Mouse (Mus musculus): Measurements from ENCODE around the gene Hsd11b1.

Hsd11b1 gene

GRCm38 (mm10) chr1:193242238-193242637 is 21.6 kb downstream of the Hsd11b1 start:
- peak; percentile 83 for DNase-seq

DNA sequence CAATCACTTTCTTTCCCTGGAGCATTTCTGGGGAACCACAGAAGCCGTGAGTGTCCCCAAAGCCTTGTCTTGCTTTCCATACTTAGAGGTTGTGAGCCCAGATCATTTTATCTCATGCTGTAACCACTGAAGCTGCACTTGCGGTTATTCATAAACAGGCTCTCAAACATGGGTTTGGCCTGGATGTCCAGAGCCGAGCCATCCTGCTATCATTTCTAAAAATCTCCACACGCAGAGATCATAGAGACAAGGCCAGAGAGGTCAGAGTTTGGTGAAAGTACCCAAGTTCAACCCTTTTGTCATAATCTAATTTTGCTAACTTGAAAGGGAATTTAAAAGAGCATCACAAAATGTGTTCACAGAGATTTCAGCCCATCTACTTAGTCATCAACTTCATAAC is 22.4 kb downstream of the Hsd11b1 start:
- no peak for DNase-seq

DNA sequence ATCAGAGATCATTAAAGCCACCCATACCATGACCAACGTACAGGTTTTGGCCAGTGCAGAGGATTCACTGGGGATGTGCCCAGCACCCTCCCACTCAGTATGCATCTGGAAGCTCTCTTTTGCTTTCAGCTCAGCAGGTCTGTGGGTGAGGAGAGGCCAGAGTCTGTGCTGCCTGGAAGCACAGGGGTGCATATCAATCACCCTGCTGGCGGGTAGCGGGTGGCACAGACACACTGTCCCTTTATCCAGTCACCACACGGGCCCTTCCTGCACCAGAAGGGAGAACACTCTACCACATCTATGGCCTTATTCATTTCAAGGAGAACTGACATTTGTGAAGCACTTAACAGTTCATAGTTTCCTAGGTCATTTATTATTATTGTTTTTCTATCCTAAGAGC is 25.4 kb downstream of the Hsd11b1 start:
- no peak for DNase-seq

DNA sequence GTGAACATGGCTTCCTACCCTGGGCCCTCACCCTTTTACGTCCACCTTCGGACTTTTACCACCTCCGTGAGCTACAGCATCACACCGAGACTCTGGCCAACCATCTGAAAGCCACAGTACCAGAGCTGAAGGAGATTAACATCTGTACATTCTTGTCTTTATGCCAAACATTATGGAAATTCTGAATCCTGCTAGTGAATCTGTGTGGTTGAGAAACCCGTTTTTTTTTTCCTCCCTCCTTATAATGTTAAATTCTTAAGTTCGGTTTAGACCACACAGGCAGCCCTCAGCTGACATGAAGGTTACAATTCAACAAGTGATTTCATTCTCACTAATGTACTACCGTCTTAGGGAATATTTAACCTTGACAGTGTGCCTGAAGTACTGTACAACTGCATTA is 28.9 kb downstream of the Hsd11b1 start:
- no peak for DNase-seq

GRCm38 (mm10) chr1:193234130-193234645 is 29.7 kb downstream of the Hsd11b1 start:
- no peak for DNase-seq

DNA sequence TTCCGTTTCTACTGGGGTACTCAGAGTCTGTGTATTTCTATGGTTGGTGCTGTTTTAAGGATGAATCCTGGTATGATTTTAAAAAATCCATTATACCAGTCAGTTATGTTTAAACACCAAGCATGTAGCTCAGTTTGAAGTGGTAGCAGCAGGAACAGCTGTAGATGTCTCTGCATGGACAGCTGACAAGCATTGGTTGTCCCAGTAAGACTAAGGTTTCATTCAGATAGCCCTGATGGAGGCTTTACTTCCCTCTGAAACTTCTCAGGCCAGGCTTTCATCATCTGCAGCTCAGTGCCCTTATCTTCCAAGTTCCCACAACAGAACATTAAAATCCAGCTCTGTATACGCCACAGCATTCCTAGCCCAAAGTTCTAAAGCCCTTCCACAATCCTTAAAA is 31.1 kb downstream of the Hsd11b1 start:
- DNase-seq = no peak

DNA sequence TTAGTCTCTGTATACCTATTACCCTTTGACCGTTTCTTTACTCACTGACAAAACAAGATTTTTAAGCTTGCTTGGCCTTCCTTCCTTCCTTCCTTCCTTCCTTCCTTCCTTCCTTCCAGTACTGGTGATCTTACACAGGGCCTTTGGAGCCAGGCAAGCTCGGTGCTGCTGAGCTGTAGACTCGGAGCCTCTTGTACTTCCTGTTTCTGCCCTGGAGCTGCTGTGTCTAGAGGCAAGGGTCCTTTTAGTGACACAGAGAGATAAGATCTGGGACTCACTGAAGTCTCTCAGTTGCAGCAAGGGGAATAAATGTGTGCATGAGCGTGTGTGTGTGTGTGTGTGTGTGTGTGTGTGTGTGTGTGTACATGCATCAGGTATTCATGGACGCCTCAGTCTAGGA is 32.9 kb downstream of the Hsd11b1 start:
- no peak for DNase-seq

DNA sequence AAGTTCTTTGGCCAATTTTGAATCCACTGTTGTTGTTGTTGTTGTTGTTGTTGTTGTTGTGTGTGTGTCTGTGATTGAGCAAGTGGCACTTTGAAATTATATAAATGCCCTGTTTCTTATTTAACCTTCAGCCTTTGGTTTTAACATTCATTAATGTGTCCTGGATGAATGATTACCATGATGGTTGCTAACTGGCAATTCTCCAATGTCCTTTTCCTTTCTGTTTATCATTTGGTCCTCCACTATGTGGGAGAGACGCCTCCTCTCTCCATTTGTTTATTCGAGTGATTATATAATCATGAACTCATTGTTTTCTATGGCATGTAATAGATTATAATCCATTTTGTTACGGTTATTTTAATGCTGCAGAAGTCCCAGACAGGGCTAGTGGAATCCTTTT is 33.3 kb downstream of the Hsd11b1 start:
- no peak for DNase-seq

DNA sequence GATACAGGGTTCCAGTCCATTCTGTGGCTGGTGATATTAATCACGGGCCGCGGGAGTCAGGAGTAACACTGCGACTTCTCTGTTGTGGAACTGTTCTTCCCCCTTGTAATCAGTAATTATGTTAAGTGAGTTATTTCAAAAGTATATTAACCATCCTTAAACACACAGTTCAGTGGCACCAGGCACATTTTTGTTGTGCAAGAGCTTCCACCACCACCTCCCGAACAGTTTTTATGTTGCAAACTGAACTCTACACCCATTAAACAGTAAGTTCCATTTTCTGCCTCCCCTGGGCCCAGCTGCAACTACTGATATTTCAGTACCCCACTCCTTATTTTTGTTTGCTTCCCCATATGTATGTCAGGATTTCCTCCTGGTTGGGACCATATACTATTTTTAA is 34.3 kb downstream of the Hsd11b1 start:
- no peak for DNase-seq

- no peak for DNase-seq
Measured at GRCm38 (mm10) chr1:193227537-193227936, 36.3 kb downstream of the Hsd11b1 start.

- DNase-seq = no peak
Measured at GRCm38 (mm10) chr1:193226724-193227522, 37.0 kb downstream of the Hsd11b1 start.

GRCm38 (mm10) chr1:193226114-193226513 is 37.8 kb downstream of the Hsd11b1 start:
- no peak for DNase-seq

- DNase-seq = no peak
Measured at GRCm38 (mm10) chr1:193225531-193225930, 38.3 kb downstream of the Hsd11b1 start.

- no peak for DNase-seq
Measured at GRCm38 (mm10) chr1:193220408-193220807, 43.5 kb downstream of the Hsd11b1 start.

DNA sequence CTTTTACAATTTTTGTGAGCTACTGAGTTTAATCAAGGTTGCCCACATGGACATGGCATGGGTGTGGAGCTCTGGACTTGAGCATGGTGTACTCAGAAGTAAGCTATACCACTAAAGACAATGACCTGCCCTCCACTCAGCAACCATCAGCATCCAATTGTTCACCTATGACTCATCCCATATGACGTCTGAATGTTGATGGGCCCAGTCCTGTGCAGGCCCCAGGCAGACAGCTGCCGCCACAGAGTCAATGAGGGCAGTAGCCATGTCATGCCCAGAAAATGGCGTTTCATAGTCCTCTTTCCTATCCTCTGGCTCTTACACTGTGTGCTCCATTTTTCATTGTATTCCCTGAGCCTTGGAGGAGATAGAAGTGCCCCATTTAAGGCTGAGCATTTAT is 47.9 kb downstream of the Hsd11b1 start:
- no peak for DNase-seq

- no peak for DNase-seq
Measured at GRCm38 (mm10) chr1:193214053-193214452, 49.8 kb downstream of the Hsd11b1 start.

GRCm38 (mm10) chr1:193211371-193211770 is 52.5 kb downstream of the Hsd11b1 start:
- DNase-seq = no peak

DNA sequence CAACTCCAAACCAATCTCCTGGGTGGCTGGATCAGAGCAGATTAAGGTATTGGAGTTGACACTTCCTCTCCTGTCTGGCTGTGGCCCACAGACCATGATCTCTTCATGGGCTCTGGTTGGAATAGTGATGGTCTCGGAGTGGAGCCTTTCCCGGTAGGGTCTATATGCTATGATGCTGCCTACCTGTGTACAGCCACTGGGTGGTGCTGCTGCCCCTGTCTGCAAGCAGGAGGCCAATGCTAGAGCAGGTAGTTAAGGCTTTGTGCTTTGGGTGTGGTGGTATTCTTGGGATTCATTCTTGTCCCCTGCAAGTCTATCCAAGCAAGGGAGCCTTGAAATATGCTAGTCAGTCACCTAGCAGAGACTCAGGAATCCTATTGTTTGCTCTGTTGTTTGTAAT is 55.7 kb downstream of the Hsd11b1 start:
- DNase-seq = peak; percentile 40

GRCm38 (mm10) chr1:193207503-193207902 is 56.4 kb downstream of the Hsd11b1 start, which contains the start of gene Lamb3:
Gene Lamb3, plus strand, starts transcription at chr1:193207699.
- DNase-seq = no peak

- DNase-seq = no peak
Measured at GRCm38 (mm10) chr1:193205431-193205830, 58.4 kb downstream of the Hsd11b1 start.

DNA sequence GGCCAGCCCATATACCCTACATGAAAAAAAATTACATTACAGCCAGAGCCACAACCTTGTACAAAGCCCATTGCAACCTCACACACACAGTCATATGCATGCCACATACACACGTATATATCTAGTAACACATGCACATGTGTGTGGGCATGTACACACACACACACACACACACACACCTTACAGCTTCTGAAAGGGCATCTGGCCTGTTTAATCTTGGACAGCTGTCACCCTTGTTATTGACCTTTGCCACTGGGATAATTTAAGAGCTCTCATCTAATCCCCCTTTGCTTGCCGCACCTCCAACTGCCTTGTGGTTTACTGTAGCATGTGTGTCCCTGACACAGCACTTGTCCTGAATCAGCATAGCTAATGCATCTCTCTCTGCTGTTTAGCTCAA is 60.1 kb downstream of the Hsd11b1 start:
- DNase-seq = no peak

GRCm38 (mm10) chr1:193201383-193201778 is 62.5 kb downstream of the Hsd11b1 start, which contains the start of gene Traf3ip3:
Gene Traf3ip3, minus strand, starts transcription at chr1:193201703.
- no peak for DNase-seq

DNA sequence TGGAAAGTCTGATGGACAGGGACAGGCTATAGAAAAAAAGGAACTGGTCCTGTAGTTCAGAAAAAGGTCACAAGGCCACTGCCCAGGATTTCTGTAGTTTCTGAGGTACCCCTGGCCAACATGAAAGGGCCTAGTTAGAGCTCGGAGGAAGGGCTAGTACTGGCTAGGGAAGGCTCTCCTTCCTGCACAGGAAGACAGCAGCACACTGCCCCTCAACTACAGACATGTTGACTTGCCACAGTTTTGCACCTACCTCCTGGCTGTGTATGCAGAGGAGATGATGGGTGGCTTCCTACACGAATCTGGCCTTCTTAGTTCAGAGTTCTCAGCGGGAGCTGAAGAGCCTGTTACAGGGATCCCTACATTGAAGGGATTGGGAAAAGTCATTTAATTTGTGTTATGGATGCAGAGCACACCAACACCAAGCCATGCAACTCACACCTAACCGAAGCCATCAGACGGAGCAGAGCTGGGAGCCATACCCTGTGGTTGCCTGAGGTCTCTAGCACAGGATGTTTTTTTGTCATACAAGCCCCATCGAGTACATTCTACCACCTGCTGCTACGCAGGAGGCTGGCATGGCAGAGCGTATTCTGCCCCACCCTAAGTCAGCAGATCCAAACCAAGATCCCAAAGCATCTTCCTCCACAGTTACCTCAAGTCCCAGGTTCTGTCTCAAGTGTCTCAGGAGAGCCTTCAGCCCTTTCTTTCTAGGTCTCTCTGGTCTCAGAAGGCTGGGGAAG is 63.1 kb downstream of the Hsd11b1 start:
- DNase-seq = no peak

DNA sequence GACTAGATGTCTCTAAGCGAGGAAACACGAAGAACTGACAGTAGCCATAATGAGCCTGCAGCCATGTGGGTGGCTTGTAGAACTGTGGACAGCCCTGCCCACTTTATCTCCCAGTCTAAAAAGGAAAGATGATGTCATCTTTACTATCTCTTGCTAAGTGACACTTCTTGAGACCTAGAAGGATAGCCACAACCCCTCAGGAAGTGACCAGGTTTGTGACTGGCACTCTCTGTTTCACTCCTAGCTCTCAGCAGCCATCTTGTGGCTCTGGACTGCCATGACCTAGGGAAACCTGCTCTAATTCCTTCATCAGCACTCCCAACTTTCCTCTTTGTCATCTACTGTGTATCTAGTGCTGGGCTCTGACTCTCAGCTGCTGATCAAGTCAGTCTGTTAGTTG is 65.6 kb downstream of the Hsd11b1 start:
- no peak for DNase-seq

All from right cerebral cortex, postnatal 25 days (tissue).